Mouse (Mus musculus): ENCODE data around the gene Cntn4.

Cntn4 gene

GRCm38 (mm10) chr6:106463857-106464256 lies 786.4 kb downstream of the Cntn4 start:
- DNase-seq (ENCODE audit: low spot score), result no peak

GRCm38 (mm10) chr6:106465766-106466165 lies 788.3 kb downstream of the Cntn4 start:
- DNase-seq (ENCODE audit: low spot score), result no peak

GRCm38 (mm10) chr6:106466267-106467029 lies 789.0 kb downstream of the Cntn4 start:
- DNase-seq (ENCODE audit: low spot score), result no peak

GRCm38 (mm10) chr6:106471840-106472608 lies 794.6 kb downstream of the Cntn4 start:
- no peak for DNase-seq (ENCODE audit: low spot score)

GRCm38 (mm10) chr6:106473871-106474270 lies 796.4 kb downstream of the Cntn4 start:
- DNase-seq (ENCODE audit: low spot score), result no peak

GRCm38 (mm10) chr6:106481533-106481932 lies 804.1 kb downstream of the Cntn4 start:
- no peak for DNase-seq (ENCODE audit: low spot score)

GRCm38 (mm10) chr6:106496303-106496702 lies 818.8 kb downstream of the Cntn4 start:
- no peak for DNase-seq (ENCODE audit: low spot score)

- DNase-seq (ENCODE audit: low spot score), result no peak
Observed at GRCm38 (mm10) chr6:106499166-106499565, 821.7 kb downstream of the Cntn4 start.

- DNase-seq (ENCODE audit: low spot score), result no peak
Observed at GRCm38 (mm10) chr6:106503961-106504360, 826.5 kb downstream of the Cntn4 start.

GRCm38 (mm10) chr6:106520367-106520766 lies 842.9 kb downstream of the Cntn4 start:
- DNase-seq (ENCODE audit: low spot score), result no peak

GRCm38 (mm10) chr6:106543500-106543899 lies 866.0 kb downstream of the Cntn4 start:
- no peak for DNase-seq (ENCODE audit: low spot score)

- DNase-seq (ENCODE audit: low spot score), result no peak
Observed at GRCm38 (mm10) chr6:106561649-106562048, 884.2 kb downstream of the Cntn4 start.

GRCm38 (mm10) chr6:106565316-106565715 lies 887.9 kb downstream of the Cntn4 start:
- DNase-seq (ENCODE audit: low spot score), result no peak

GRCm38 (mm10) chr6:106565769-106566459 lies 888.5 kb downstream of the Cntn4 start:
- no peak for DNase-seq (ENCODE audit: low spot score)

- no peak for DNase-seq (ENCODE audit: low spot score)
Observed at GRCm38 (mm10) chr6:106566929-106567621, 889.6 kb downstream of the Cntn4 start.

- no peak for DNase-seq (ENCODE audit: low spot score)
Observed at GRCm38 (mm10) chr6:106580124-106580523, 902.7 kb downstream of the Cntn4 start.

- no peak for DNase-seq (ENCODE audit: low spot score)
Observed at GRCm38 (mm10) chr6:106593756-106594155, 916.3 kb downstream of the Cntn4 start.

- DNase-seq (ENCODE audit: low spot score), result no peak
Observed at GRCm38 (mm10) chr6:106617081-106617480, 939.6 kb downstream of the Cntn4 start.

- DNase-seq (ENCODE audit: low spot score), result no peak
Observed at GRCm38 (mm10) chr6:106621188-106621749, 943.8 kb downstream of the Cntn4 start.

GRCm38 (mm10) chr6:106643026-106643425 lies 965.6 kb downstream of the Cntn4 start:
- no peak for DNase-seq (ENCODE audit: low spot score)

GRCm38 (mm10) chr6:106645496-106646211 lies 968.2 kb downstream of the Cntn4 start:
- no peak for DNase-seq (ENCODE audit: low spot score)

Measured in ovary, postnatal 10 days (tissue).